Mouse (Mus musculus) stomach, embryonic 14.5 days (tissue): ENCODE results near the gene Cerk. TPM values are rescaled to one million over a fixed set of nuclear protein-coding genes. Genes with fewer than 3 reads are reported as not detected.

Experiments
- ATAC-seq: fragments of 200-750 bp; cut with Nextera tagmentation; 2 replicates; pipeline ENCODE4 v1.8.0; 2017; ENCODE audit warnings: low read depth, moderate TSS enrichment; ENCODE audit not compliant: insufficient number of reproducible peaks, insufficient read depth, low FRiP score
- H3K27ac ChIP-seq: fragments of 300-500 bp; sonication (generic); 2 replicates; pipeline ENCODE4 v1.5.1; 2014; ENCODE audit warnings: mild to moderate bottlenecking, low read length, moderate library complexity, mixed read lengths
- H3K27me3 ChIP-seq: fragments of 300-500 bp; sonication (generic); 2 replicates; pipeline ENCODE4 v1.6.1; 2014; ENCODE audit warnings: low read length, control low read depth, mixed read lengths; ENCODE audit not compliant: control insufficient read depth, insufficient read depth
- H3K36me3 ChIP-seq: fragments of 300-500 bp; sonication (generic); 2 replicates; pipeline ENCODE4 v1.6.1; 2014; ENCODE audit warnings: mild to moderate bottlenecking, control low read depth, low read length, moderate library complexity, mixed read lengths; ENCODE audit not compliant: control insufficient read depth, insufficient read depth
- H3K4me1 ChIP-seq: fragments of 300-500 bp; sonication (generic); 2 replicates; pipeline ENCODE4 v1.6.1; 2014; ENCODE audit warnings: low read length, control low read depth, mixed read lengths; ENCODE audit not compliant: control insufficient read depth, insufficient read depth
- H3K4me2 ChIP-seq: fragments of 300-500 bp; sonication (generic); replicated peaks from 2 replicates; pipeline ENCODE4 v1.6.1; 2014; ENCODE audit warnings: low read depth, low read length, control low read depth
- H3K4me3 ChIP-seq: fragments of 300-500 bp; sonication (generic); 2 replicates; pipeline ENCODE4 v1.5.1; 2014; ENCODE audit warnings: low read depth, low read length, control low read depth
- H3K9ac ChIP-seq: fragments of 300-500 bp; sonication (generic); replicated peaks from 2 replicates; pipeline ENCODE4 v1.6.1; 2014; ENCODE audit warnings: low read depth, mild to moderate bottlenecking, control low read depth, low read length, moderate library complexity, mixed read lengths
- H3K9me3 ChIP-seq: fragments of 300-500 bp; sonication (generic); 2 replicates; pipeline ENCODE4 v1.6.1; 2016; ENCODE audit warnings: low read depth, low read length, control low read depth; ENCODE audit not compliant: control insufficient read depth
- WGBS: fragments of 180-500 bp; shearing (Covaris S2); extraction: QIAGEN DNeasy Blood & Tissue Kit; methylation state at CpG from one replicate; pipeline ENCODE4 v1.1.7; 2014; 5-methylcytosine and 5-hydroxymethylcytosine counted together
- polyA plus RNA-seq: library from polyadenylated mRNA; unstranded; fragments of >200 nt; fragmentation: Nextera tagmentation; extraction: Ambion mirVana; gene quantifications from 2 replicates; pipeline ENCODE4 v1.2.1, GENCODE M21; 2014

Gene Cerk
- polyA plus RNA-seq, result 10.3 and 13.1 TPM in 2 replicates

DNA sequence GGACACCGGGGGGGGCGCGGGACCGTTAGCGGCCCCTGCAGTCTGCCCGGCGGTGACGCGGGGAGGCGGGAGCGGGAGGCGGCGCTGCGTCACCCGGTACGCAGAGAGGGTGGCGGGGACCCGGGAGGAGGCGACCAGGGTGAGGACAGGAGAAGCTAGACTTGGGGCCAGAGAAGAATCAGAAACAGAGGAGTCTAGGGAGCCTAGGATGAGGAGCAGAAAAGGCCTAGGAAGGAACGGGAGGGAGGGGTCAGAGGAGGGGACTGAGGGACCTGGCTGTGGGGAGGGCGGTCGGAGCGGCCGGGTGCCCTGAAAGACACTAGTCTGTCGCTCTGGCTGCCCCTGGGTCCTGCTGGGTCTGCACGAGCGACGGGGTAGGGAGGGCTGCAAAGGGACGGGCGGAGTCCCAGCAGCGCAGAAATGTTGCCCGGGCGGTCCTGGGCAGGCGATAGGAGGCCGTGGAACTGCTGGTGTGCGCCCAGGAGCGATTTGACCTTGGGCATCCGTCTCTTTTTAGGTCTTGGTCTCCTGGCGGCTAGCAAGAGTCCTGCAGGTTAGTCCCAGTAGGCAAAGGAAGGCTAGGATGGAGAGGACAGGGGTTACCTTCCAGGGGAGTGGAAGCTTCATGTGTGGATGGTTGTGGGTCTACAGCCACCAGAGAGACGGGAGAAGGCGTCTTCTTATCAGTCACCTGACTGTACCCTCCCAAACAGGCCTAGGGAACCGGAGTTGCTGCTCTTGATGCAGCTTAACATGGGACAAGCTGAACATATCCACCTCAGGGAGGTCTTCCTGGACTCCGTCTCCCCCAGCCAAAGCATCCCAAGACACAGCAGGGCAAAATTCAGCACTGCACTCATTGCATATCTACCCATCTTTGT lies at the start of gene Cerk:
Gene Cerk (minus strand): TSS at position 453 of the 881 bp plus-strand sequence.
- no peaks in the 10 kb centered on the region for H3K27me3 ChIP-seq
- H3K4me1 ChIP-seq, result peaks cover 28% of the 10 kb centered on the region
- peak within 1 kb of the TSS; percentile 71 for H3K9ac ChIP-seq
- H3K4me3 ChIP-seq, result peak within 1 kb of the TSS; percentile 70
- no peaks in the 10 kb centered on the region for H3K36me3 ChIP-seq
- 3% methylated on average over 43 of the region's 43 CpGs for WGBS
- H3K9me3 ChIP-seq, result no peaks in the 10 kb centered on the region
- peak; percentile 33; the same call in 1 of the 2 replicates for ATAC-seq
- H3K4me2 ChIP-seq, result peak within 1 kb of the TSS; percentile 83
- H3K27ac ChIP-seq, result peak within 1 kb of the TSS; percentile 44

DNA sequence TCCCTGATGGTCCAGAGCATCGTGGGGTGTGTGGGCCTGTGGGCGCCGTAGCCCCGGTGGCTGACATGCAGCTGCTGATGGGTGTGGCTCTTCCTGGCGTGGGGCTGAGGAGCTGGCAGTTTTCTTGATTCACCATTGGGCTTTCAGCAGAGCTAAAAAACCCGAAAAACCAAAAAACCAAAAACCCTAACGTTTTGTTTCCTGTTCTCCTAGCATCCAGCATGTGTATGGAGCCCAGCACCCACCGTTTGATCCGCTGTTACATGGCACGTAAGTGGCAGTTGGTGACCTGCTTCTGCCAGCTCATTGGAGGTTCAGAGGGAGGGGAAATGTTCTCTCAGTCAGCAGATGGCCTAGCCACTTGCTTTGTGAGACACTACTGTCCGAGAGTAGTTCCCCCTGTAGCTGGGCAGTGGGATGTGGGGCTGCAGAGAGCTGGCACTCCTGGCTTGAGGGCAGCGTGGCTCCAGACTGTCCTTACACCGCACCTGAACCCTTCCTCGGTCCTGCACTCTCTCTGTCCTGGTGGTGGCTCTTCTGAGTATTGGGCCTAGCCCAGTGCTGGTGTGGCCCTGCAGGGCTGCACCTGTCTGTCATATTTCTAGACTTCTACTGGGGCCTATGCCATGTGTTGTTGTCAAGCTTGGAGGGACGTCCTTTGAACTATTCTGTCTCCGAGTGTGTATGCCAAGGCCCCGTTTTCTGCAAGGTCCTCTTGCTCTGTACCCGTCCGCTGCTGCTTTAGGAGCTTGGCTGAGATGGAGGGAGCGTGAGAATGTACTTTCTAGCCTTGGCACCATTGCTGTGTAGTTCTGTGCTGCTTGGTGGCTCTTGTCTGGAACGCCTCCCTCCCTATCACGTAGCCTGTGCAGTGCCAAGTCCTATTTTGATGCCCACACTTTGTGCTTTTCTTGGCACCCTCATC lies 48.8 kb upstream of the Cerk start:
- H3K27me3 ChIP-seq, result no peaks in the 10 kb centered on the region
- no peak overlapping the region for H3K27ac ChIP-seq
- no peak overlapping the region for H3K4me2 ChIP-seq
- H3K36me3 ChIP-seq, result no peaks in the 10 kb centered on the region; the same call in none of the 2 replicates
- no peak for ATAC-seq
- H3K4me3 ChIP-seq, result no peak overlapping the region
- H3K9me3 ChIP-seq, result no peaks in the 10 kb centered on the region
- H3K4me1 ChIP-seq, result no peaks in the 10 kb centered on the region
- WGBS, result 87% methylated on average over 22 of the region's 22 CpGs
- no peak overlapping the region for H3K9ac ChIP-seq

DNA sequence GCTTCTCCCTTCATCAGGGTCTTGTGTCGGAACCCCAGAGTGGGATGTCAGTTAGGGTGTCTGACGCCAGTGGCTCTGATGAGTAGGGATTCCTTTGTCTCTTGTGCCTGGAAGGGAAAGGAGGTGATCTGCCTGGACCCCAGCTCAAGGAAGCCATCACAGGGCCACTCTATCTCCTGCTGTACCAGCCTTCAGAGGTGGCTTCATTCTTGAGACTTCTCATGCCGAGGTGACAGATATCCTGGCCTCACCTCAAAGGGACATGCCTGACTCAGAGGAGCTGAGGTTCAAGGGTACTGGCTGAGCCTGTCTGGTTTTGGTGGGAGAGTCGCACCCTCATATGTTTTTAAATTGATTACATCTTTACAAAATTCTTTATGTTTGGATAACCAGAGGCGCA lies 48.1 kb upstream of the Cerk start:
- Histone ChIP-seq H3K4me2 (no peak overlapping the region), H3K9me3 (no peaks in the 10 kb centered on the region), H3K36me3 (no peaks in the 10 kb centered on the region; the same call in 1 of the 2 replicates), H3K27ac (no peak overlapping the region), H3K4me1 (no peaks in the 10 kb centered on the region), H3K27me3 (no peaks in the 10 kb centered on the region), H3K4me3 (no peak overlapping the region), H3K9ac (no peak overlapping the region)
- WGBS, result 89% methylated on average over 5 of the region's 5 CpGs
- no peak for ATAC-seq

DNA sequence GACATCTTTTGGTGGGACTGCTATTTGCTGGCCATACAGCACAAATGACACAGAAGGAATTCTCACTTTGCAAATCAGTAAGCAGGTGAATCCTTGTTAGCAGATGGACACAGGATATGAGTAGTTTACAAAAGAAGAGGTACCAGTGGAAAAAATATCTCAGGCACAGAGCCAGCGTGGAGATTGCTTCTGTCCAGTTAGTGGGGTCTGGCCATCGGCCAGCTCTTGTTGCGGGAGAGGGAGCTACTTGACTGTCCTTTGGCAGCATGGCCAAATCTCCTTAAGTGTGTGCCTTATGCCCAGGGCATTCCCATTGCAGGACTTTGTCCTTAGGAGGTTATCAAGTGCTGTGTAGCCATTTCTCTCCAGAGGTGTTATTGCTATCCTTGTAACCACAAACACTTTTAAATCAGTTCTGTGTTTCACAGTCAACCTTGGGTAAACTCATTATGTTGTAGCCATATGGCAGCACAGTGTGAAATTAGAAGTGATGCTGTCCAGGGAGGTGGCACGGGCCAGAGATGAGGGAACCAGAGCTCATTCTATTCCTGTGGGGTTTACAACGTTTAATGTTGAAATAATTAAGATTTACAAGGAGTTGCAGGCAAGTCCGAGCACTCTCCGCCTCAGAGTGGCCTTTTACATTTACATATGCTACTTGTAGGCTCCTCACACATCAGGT lies 46.0 kb upstream of the Cerk start:
- Histone ChIP-seq H3K4me1 (0 out of 2 replicates have a peak, but pooled peaks cover 2% of the 10 kb centered on the region), H3K27me3 (no peaks in the 10 kb centered on the region), H3K4me3 (no peak overlapping the region), H3K36me3 (no peaks in the 10 kb centered on the region), H3K9ac (no peak overlapping the region), H3K9me3 (no peaks in the 10 kb centered on the region), H3K4me2 (no peak overlapping the region), H3K27ac (no peak overlapping the region)
- no peak for ATAC-seq
- 56% methylated on average over 7 of the region's 7 CpGs for WGBS

DNA sequence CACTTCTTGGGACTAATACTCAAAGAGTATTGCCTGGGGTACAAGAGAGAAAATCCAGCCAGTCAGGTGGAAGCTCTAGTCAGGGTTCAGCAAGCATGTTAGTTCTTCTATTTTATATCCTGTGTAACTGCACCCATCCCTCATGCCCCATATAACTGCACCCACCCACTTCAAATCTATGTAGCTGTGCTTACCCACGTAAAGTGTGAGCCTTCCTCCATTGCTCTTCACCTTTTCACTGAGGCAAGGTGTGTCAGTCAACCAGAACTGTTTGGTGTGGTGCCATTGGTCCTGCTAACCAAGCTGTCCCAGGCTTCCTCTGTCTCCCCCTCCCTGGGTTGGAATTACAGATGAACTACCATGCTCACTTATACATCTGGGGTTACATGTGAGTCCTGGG lies 45.2 kb upstream of the Cerk start:
- Histone ChIP-seq H3K4me3 (no peak overlapping the region), H3K36me3 (no peaks in the 10 kb centered on the region), H3K27ac (no peak overlapping the region), H3K9ac (no peak overlapping the region), H3K27me3 (no peaks in the 10 kb centered on the region), H3K9me3 (no peaks in the 10 kb centered on the region), H3K4me1 (0 out of 2 replicates have a peak, but pooled peaks cover 2% of the 10 kb centered on the region), H3K4me2 (no peak overlapping the region)
- no peak for ATAC-seq
- 92% methylated on average over 1 of the region's 1 CpGs for WGBS

DNA sequence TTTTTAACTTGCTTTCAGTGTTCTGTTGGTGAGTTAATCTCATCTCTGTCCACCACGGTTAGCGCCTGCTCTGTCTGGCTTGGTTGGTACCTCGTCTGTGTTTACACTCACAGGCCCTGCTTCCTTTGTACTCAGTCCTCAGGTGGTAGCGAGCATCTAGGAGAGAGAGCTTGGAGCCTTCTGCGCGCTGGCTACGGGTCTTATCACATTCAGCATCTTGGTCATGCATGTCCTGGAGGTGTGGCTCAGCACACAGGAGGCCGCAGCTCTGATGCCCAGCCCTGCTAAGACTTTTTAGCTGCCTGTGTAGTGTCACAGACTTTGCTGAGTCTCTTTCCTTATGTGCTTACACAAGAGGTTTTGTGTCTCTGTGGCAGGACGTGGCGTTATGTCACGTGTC lies 43.7 kb upstream of the Cerk start:
- H3K9me3 ChIP-seq, result no peaks in the 10 kb centered on the region
- H3K27me3 ChIP-seq, result no peaks in the 10 kb centered on the region
- H3K9ac ChIP-seq, result no peak overlapping the region
- no peaks in the 10 kb centered on the region for H3K36me3 ChIP-seq
- no peak overlapping the region for H3K4me3 ChIP-seq
- 75% methylated on average over 11 of the region's 11 CpGs for WGBS
- no peak overlapping the region for H3K27ac ChIP-seq
- H3K4me2 ChIP-seq, result no peak overlapping the region
- ATAC-seq, result no peak
- H3K4me1 ChIP-seq, result 0 out of 2 replicates have a peak, but pooled peaks cover 2% of the 10 kb centered on the region

DNA sequence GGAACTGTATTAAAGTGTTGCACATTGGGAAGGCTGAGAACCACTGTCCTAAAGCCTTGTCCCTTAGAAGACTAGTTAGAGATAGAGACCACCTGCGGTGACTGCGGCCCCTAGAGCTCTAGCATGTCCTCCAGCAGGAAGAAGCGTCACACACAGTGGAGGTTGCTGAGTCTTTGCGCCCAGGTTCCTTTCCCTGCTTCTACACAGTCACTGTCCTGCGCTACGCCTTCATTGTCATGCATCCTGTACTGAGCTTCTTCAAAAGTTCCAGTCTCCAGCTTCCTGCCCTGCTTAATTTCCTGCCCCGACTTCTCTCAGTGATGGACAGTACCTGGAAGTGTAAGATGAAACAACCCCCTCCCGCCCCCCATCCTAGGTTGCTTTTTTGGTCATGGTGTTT lies 43.1 kb upstream of the Cerk start:
- no peak for ATAC-seq
- WGBS, result 86% methylated on average over 8 of the region's 8 CpGs

DNA sequence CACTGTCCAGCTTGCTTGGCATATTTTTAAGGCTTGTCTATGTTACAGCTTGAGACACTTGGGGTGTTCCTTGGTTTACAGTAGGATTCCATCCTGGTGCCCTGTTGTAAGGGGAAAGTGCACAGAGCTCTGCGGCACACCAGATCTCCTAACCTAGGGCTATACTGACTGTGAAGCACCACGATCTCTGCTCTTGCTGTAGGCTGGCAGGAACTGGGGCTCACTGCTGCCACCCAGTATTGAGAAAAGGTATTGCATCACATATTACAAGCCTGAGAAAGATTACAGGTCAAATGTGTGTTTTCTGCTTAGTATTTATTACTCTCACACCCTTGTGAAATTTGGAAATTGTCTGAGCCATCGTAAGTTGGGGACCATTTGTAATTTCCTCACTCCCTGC lies 42.2 kb upstream of the Cerk start:
- Histone ChIP-seq H3K4me2 (no peak overlapping the region), H3K36me3 (no peaks in the 10 kb centered on the region), H3K27ac (no peak overlapping the region), H3K4me1 (0 out of 2 replicates have a peak, but pooled peaks cover 2% of the 10 kb centered on the region), H3K4me3 (no peak overlapping the region), H3K27me3 (no peaks in the 10 kb centered on the region), H3K9me3 (no peaks in the 10 kb centered on the region; the same call in 1 of the 2 replicates), H3K9ac (no peak overlapping the region)
- ATAC-seq, result no peak
- whole genome bisulfite sequencing, result 48% methylated on average over 3 of the region's 3 CpGs

More for the DNA sequence above, 43.1 kb upstream of the Cerk start:
- Histone ChIP-seq H3K36me3 (no peaks in the 10 kb centered on the region), H3K27me3 (no peaks in the 10 kb centered on the region), H3K27ac (no peak overlapping the region), H3K4me1 (0 out of 2 replicates have a peak, but pooled peaks cover 2% of the 10 kb centered on the region), H3K9me3 (no peaks in the 10 kb centered on the region), H3K4me3 (no peak overlapping the region), H3K9ac (no peak overlapping the region), H3K4me2 (no peak overlapping the region)
